Mouse (Mus musculus): ENCODE data around the gene Eaf2.
A peak's percentile ranks its signal among the peaks of the same experiment; 100 is the strongest.

The Eaf2 gene

DNA sequence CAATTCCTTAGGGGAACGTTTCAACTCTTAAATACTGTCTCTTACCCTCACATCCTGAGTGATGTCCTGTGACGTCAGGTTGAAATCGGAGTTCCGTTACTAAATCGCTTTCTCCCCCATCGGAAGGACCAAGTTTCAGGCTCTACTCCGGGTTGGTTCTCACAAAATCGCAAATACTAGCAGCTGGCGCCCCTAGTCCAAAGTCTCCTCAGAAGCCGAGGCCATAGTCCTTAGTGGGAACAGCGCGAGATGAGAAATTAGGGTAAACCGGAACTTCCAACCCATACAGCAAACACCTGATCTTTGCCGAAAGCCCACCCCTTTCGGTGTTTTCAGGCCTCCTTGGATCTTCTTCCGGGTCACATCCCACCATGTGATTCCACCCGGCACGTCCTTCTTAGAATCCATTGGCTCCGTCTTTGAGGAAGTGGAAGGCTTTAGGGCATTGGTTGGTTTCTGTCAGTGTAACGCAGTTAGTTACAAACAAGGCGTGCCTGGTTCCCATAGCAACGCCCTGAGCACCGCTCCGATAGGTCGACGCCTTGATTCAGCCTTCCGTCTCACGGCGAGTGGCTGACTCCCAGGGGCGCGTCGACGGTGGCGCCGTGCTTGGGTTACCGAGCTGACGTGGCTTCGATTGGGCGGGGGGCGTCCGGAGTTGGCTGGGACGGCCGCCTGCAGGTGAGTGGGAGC, at the start of gene Eaf2, which contains the start of gene Golgb1:
TSS of gene Eaf2 (minus strand) at position 421 of the 693 bp plus-strand sequence.
TSS of gene Golgb1 (plus strand) at position 558 of the 693 bp plus-strand sequence.
- peak; percentile 93 to 99 for DNase-seq (ENCODE audit: low spot score in 2 of 2)

DNA sequence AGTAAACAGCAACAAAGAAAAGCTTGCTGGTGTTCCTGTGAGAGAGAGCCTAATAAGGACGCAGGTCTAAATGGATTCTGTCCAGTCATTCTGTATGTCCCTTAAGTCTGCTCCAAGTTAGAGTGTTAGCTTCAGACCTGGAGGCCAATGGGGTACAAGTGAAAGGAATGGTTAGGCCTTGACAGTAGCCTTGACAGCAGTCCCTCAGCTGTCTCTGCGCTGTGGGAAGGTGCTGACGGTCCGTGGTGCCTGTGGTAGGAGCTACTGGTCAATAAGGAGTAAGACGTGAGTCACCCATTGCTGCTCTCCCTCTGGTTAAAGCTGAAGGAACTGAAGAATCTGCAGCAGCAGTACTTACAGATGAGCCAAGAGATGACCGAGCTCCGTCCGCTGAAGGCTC, 49.5 kb upstream of the Eaf2 start:
- no peak for DNase-seq (ENCODE audit: low spot score in 2 of 2)

DNA sequence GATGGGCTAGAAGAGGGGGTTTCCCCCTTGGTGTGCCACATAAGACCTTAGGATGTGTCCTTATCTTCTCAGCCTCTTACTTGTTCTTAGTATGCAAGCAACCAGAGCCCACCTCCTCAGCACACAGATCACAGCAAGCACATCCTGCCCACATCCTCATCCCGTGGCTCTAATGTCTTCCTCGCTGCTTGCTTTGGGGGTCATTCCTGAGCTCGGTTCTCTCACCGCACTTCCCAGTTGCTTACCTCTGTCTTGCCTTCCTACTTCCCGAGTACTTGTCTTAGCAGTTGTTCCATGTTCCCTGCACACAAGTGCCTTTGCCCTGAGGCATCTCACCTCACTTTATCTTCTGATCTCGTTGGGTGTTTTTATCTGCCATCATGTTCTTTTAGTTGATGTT, 47.2 kb upstream of the Eaf2 start:
- no peak for DNase-seq (ENCODE audit: low spot score in 2 of 2)

DNA sequence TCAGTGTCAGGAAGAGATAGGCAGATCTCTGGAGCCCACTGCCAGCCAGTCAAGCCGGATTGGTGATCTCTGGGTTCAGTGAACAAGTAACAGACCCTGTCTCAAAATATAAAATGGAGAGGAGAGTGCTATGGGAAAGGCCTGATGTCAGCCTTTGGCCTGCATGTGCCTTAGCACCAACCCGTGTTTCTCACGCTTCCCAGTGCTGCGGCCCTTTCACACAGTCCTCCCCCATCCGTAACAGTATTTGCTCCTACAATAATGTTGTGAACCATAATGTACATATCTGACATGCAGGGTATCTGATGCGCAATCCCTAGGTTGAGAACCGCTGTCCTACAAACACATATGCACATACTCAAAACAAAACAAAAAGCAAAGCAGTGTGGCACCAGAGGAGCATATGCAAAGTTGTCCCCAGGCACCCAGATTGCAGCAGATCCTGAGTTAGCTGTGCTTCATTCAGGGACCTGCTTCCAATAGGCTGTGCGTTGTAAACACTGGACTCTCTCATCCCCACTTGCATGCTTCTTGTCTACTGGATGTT, 46.3 kb upstream of the Eaf2 start:
- DNase-seq (ENCODE audit: low spot score in 2 of 2) = no peak

DNA sequence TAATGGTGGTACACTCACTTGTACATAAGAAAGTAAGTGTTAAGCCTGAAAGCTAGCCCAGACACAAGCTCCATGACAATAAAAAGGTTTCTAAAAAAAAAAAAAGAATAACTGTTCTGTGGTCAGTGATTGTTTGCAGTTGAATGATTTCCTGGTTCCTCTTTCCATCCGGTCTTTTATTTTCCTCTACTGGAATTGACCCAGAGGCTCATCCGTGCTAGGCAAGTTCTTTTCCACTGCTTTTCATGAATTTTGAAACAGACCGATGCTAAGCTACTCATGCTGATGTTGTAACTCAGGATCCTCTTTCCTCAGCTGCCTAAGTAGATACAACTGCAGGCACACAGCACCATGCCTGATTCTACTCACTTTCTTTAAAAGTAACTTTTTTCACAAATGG, 45.6 kb upstream of the Eaf2 start:
- DNase-seq (ENCODE audit: low spot score in 2 of 2) = no peak

DNA sequence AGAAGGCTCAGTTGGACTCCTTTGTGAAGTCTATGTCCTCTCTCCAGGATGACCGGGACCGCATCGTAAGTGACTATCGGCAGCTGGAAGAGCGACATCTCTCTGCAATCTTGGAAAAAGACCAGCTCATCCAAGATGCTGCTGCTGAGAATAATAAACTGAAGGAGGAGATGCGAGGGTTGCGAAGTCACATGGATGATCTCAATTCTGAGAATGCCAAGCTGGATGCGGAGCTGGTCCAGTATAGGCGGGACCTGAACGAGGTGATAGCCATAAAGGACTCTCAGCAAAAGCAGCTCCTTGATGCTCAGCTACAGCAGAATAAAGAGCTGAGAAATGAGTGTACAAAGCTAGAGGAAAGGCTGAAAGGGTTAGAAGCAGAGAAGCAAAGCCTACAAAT, 43.7 kb upstream of the Eaf2 start:
- DNase-seq (ENCODE audit: low spot score in 2 of 2) = no peak

DNA sequence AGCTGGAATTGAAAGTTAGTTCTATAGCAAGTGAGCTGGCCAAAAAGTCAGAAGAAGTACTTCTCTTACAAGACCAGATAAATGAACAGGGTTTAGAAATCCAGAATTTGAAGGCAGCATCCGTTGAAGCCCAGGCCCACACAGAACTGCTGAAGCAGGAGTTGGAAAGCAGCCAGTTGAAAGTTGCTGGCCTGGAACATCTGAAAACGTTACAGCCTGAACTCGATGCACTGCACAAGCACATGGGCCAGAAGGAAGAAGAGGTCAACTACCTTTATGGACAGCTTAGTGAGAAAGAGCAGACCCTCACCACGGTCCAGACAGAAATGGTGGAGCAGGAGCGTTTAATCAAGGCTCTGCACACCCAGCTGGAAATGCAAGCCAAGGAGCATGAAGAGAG, 39.4 kb upstream of the Eaf2 start:
- no peak for DNase-seq (ENCODE audit: low spot score in 2 of 2)

DNA sequence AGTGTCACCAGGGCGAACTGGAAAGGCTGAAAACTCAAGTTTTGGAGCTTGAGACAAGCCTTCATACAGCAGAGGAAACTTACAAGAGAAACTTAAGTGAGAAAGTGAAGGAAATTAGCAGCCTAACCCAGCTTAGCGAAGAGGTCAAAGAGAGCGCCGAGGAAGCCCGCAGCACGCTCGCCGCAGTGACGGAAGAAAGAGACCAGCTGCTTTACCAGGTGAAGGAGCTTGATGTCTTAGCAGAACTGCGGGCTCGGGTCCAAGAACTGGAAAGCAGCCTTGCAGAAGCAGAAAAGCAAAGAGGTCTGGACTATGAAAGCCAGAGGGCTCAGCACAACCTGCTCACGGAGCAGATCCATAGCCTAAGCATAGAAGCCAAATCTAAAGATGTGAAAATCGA, 37.5 kb upstream of the Eaf2 start:
- DNase-seq (ENCODE audit: low spot score in 2 of 2) = no peak

DNA sequence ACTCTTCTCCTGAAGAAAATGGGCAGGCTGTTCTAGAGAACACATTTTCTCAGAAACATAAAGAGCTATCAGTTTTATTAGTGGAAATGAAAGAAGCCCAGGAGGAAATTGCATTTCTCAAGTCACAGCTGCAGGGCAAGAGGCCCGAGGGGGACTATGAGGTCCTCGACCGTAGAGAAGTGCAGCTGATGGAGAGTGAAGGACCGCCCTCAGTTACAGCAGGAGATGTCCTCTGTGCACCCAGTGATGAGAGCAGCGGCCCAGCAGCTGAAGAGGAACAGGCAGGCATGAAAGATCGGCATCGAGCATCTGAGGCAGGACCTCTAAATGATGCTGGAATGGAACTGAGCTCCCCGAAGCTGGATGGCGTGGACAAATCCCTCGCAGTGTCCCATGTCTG, 37.1 kb upstream of the Eaf2 start:
- DNase-seq (ENCODE audit: low spot score in 2 of 2) = no peak

DNA sequence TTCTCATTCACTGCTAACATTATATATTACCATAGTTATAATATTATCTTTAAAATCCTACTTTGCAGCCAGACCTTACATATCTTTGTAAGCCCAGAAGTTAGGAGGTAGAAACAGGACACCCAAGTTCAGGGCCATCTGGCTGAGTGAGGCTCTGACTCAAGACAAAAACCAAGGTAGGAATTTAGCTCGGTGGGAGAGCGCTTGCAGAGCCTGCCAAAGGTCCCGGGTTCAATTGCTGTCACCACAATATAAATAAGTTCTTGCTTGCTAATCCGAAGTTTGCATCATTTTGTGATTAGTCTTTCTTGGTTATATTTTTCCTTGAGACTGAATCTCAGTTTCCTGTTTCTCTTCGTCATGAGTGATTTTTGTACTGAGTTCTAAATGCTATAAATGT, 28.4 kb upstream of the Eaf2 start:
- no peak for DNase-seq (ENCODE audit: low spot score in 2 of 2)

DNA sequence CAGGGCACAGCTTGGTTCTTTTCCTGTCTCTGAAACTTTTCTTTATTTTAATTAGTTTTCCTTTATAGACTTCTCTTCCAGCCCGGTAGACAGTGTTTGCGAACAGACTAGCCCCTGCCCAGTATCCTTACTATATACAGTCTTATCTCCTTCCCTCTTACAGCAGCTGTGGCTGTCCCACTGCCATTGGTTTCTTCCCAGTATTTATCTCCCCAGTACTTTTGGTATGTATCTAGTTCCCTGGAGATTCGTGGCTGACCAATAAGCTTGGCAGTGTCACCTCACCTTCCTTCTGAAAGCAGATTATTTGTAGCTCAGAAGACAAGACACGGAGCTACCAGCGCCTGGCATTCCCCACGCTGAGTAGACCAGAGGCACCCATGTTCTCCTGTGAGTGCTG, 21.9 kb upstream of the Eaf2 start:
- no peak for DNase-seq (ENCODE audit: low spot score in 2 of 2)

DNA sequence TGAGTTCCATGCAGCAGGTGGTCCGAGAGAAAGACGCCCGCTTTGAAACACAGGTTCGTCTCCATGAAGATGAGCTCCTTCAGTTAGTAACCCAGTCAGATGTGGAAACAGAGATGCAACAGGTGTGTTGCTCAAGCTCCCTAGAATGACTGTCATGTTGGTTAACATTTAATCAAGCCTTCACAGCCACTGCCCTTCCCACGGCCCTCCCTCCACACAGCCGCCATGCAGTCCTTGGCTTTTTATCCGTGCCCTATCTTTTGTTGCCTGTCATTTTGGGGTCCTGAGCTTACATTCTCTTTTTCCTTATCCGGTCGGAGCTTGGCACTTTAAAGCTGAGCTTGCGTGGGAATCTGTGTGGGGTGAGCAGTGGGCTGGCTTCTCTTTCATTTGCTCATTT, 18.5 kb upstream of the Eaf2 start:
- no peak for DNase-seq (ENCODE audit: low spot score in 2 of 2)

DNA sequence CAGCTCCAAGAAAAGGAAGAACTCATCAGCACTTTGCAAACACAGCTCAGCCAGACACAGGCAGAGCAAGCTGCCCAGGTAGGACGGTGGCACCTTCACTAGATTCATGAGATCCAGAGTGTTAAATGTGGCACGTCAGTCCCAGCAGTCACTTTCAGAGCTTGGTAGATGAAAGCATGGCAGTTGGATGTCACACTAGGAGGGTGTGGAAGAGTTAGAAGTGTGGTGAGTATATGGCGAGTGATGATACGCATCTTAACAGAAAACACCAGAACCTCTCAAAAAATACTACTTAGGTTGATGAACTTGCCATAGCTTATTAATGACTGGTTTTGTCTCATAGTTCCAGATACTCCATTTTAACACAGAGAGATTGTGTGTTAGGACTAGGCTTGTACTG, 16.6 kb upstream of the Eaf2 start:
- DNase-seq (ENCODE audit: low spot score in 2 of 2) = no peak

DNA sequence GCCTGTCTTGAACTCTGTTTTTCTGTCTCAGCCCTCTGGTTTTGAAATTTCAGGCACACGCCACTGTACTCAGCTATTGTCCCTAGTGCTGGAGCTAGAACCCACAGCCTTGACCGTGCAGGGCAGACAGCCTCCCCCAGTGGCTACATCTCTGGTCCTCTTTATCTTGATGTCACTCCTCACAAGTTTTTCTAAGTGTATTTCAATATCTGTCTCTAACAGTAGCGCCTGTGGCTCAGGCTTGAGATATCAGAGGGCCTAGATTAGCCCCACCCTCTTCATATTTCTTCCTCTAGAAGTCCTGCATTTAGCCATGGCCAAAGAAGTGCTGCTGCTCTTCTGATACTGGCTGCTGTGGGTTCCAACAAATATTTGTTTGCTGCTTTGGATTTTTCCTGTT, 15.8 kb upstream of the Eaf2 start:
- no peak for DNase-seq (ENCODE audit: low spot score in 2 of 2)

DNA sequence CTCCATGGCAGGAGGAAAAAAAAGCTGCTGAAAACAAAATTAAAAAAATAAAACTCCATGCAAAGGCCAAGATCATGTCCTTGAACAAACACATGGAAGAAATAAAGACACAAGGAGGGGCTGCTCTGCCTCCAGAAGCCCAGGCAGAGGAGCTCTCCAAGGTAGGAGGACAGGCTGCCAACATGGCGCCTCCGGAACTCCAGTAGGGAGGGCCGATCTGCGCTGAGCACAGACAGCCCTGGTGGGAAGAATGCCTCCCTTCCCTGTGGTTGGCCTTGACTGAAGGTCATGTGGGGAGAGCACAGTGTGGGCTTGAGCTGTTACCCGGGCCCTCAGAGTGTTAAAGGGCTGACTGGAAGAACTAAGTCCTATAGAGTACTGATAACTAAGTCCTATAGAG, 12.7 kb upstream of the Eaf2 start:
- DNase-seq (ENCODE audit: low spot score in 2 of 2) = no peak

DNA sequence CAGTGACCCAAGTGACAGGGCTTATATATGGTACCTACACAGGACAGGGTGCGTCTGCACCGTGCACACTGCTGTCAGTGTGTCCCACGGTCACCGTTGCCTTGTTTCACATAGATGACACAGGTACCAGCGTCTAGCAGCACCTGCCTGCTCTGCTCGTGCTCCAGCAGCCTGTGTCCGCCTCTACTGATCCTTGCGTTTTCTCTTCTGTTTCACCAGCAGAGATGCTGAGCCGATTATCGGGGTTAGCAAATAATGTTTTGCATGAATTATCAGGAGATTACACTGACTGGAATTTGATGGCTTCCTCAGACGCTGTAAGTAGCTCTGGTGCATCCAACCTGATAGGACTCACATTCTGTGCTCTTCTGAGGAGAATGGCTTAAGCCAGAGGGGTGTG, 11.1 kb upstream of the Eaf2 start:
- DNase-seq (ENCODE audit: low spot score in 2 of 2) = no peak

DNA sequence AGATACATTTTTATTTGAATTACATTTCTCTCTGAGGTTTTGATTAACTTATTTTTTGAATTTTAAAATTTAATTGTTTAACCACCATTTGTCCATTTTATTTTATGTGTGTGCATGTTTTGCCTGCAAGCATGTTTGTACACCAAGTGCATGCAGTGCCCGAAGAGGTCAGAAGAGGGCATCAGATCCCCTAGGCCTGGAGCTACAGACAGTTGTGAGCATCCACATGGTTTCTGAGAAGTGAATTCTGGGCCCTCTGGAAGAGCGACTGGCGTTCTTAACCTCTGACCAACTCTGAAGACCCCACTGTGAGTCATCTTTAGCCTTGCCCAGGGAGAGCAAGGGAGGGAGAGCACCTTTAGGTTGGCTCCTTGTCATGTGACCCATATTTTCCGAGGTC, 10.1 kb upstream of the Eaf2 start:
- no peak for DNase-seq (ENCODE audit: low spot score in 2 of 2)

DNA sequence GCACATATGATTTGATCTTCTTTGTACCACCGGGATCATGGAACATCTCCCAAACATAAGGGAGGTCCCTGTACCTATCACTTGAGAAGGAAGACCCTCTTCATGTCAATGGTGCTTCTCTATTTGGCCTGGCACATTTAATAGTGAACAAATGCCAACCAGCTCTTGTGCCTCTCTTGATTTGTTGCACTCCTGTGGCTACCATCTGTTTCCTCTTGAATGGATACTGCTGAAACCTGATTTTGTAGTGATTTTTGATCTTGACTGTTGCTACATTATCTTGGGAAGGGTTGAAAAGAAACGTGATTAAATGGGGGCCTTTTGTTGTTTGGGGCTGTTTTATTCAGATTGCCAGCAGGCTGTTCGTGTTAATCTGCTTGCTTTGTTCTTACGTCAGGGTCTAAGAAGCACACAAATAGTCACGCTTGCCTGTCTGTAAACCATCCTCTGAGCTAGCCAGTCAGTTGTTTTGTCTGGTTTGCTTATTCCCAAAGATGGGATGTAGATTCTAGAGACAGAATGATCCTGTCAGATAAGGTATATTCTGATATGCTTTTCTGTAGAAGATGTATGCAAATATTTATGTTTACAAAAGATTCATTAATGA, 8.0 kb upstream of the Eaf2 start:
- DNase-seq (ENCODE audit: low spot score in 2 of 2) = no peak

DNA sequence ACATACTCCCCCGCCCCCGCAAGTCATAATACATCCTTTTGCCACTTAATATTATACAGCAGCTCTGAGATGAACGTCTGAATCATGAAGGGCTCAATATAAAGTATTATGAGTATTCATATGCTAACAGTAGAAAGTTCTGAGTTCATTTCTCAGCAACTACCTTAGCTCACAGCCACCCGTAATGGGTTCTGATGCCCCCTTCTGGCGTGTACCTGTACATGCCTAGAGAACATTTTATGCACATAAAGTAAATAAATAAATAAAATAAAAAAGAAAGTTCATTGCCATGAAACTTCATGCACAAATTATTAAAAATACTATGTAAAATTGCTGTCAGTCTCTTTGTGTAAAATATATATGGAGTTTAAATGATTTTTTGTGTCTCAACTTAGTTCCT, 2.5 kb upstream of the Eaf2 start:
- DNase-seq (ENCODE audit: low spot score in 2 of 2) = no peak

DNA sequence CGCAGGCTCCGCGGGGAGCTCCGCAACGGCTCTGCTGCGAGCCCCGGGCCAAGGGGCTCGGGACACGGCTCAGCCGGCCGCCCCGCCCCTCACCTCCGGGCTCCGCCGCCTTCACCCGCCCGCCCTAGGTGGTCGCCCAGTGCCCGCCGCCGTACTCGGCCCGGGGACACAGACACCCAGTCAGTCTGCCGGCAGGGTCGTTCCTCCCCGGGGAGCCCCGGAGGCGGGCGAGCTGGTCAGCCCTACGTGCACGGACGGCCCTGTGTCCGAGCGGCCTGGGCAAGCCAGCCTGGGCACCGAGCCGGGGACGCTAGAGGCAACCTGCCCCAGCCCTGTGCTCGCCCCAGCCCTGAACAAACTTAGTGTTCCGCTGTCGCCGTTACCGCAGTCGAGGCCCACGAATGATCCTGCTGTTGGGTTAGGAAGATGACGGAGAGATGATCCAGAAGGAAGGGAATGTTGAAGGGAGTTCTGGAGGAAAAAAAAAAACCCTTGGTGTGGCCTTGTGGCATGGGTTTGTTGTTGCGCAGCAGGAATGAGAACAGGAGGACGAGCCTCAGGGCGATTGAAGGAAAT, 561 bp upstream of the Eaf2 start:
- DNase-seq (ENCODE audit: low spot score in 2 of 2) = no peak

DNA sequence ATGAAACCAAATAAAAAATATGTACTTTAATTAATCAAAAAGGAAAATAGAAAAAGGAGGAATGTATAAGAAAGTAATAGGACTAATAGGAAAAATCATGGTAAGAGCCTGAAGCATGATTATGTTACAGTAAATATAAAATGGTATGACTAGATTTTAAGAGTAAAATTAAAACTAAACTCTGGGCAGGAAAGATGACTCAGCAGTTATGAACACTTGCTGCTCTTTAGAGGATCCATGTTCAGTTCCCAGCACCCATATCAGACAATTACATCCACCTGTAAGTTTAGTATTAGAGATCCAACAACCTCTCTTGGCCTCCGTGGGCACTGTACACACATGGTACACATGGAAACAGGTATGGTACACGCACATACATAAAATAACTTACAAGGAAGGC, 5.4 kb downstream of the Eaf2 start:
- DNase-seq (ENCODE audit: low spot score in 2 of 2) = no peak

DNA sequence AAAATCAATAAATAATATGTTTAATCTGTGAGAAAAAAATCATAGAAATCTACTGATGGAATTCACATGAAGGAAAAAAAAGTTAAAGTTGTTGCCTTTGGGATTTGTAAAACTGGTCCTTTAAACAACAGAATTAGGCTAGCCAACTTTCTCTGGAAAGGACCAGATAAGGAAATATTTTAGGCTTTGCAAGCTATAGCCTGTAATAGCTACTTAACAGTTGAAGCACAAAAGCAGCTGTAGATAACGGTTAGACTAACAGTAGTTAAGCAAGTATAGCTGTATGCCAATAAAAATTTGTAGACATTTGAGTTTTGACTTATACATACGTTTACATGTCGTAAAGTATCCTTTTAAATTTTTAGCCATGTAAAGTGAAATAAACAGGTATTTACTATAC, 11.2 kb downstream of the Eaf2 start:
- no peak for DNase-seq (ENCODE audit: low spot score in 2 of 2)

DNA sequence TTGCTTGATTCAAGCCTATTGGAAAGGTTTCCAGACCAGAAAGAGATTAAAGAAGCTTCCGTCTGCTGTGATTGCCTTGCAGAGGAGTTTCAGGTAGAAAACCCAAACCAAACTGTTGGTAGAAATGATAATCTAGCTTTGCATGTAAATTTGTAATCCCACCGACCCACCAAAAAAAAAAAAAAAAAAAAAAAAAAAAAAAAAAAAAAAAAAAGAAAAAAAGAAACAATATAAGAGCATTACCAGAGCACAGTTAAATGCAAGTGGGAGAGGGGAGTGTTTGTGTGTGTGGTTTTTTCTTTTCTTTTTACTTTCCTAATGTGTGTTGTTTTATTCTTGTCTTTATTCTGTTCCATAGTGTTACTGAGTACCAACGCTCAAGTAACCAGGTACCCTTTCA, 23.6 kb downstream of the Eaf2 start:
- no peak for DNase-seq (ENCODE audit: low spot score in 2 of 2)

Measured in frontal cortex, postnatal 14 days (tissue).